Mouse (Mus musculus) E14TG2a.4 (cell line): Measurements from ENCODE around the gene Rps21.

Source experiments
- H3K27me3 ChIP-seq: 2 replicates; pipeline ENCODE4 v1.6.1; 2014; ENCODE audit warnings: low read length, control low read depth; ENCODE audit not compliant: insufficient read depth
- H3K36me3 ChIP-seq: 2 replicates; pipeline ENCODE4 v1.6.1; 2014; ENCODE audit warnings: low read length, control low read depth; ENCODE audit not compliant: insufficient read depth
- H3K4me1 ChIP-seq: replicated peaks from 2 replicates; pipeline ENCODE4 v1.6.1; 2014; ENCODE audit warnings: low read depth, low read length, control low read depth
- H3K4me3 ChIP-seq: replicated peaks from 2 replicates; pipeline ENCODE4 v1.5.1; 2014; ENCODE audit warnings: mild to moderate bottlenecking, low read length
- H3K9me3 ChIP-seq: 2 replicates; pipeline ENCODE4 v1.6.1; 2014; ENCODE audit warnings: low read length, control low read depth
- CTCF ChIP-seq: conservative IDR thresholded peaks from 2 replicates; pipeline ENCODE4 v1.5.1; 2014; ENCODE audit warnings: low read length
- NANOG ChIP-seq: IDR thresholded peaks from 2 replicates; pipeline ENCODE4 v1.6.1; 2014; ENCODE audit warnings: borderline replicate concordance, low read length, mixed read lengths
- POU5F1 ChIP-seq: IDR thresholded peaks from 2 replicates; pipeline ENCODE4 v1.6.1; 2014; ENCODE audit warnings: low read length, borderline replicate concordance

Gene Rps21

DNA sequence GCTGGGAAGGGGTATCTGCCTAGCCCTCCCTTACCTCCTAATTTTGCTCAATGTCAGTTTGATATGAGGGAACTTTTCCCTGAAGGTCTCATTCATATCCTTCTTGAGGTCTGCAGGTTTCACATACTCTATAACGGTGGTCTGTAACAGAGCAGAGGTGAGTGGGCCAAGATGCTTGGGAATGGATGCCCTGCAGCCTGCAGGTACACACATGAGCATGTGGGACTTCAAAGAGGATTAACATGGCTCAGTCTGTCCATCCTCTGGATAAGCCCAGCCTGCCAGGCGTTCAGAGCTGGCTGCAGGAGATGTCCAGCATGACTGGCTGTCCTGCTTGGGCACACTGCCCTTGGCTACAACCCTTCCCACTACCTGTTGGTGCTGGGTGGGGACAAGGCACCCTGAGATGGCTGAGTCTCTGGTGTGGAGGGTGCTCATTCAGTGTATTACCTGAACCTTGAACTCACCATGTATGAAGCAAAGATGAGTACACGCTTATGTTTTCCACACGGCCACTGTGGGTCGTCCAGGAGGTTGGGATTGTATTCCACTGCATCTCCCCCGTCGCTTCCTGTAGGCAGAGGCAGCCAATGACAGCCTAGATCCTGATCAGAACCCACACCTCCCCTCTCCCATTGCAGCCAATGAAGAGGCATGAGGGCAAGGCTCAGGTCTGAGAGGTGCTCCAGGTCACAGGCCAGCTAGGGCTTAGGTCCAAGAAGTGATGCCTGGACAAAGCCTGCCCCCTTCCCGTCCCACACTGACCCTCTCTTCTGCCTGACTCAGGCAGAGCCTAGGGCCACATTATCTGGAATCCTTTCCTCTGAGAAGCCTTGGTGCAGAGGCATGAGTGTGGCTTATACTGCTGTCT is 3.7 kb downstream of the Rps21 start:
- Histone ChIP-seq H3K4me1 (peaks cover 53% of the 10 kb centered on the region), H3K36me3 (peaks cover 78% of the 10 kb centered on the region), H3K27me3 (no peaks in the 10 kb centered on the region), H3K9me3 (no peaks in the 10 kb centered on the region), H3K4me3 (0 out of 2 replicates have a peak overlapping the region, but pooled peaks have one; percentile 97)
- no peak for TF ChIP-seq POU5F1
- TF ChIP-seq CTCF, result no peak
- no peak for TF ChIP-seq NANOG

DNA sequence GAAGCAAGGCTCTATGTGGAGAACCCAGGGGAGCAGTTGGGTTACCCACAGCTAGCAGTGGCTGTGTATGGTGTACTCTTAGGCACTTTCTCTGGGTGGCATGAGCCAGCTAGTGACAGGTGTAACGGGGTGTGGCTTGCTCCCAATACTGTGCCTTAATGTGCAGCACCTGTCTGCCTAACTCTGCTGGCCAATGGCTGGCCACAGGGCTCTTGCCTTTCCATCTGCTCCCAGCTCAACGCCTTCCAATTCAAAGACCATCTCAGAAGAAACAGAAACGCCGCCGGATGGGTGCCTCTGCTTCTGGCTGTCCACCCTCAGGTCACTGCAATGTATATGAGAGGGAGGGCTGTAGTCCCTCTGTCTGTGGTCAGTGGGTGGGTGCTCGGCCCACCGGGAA is 4.7 kb downstream of the Rps21 start:
- TF ChIP-seq CTCF (no peak), POU5F1 (no peak), NANOG (no peak)
- Histone ChIP-seq H3K9me3 (no peaks in the 10 kb centered on the region), H3K27me3 (no peaks in the 10 kb centered on the region), H3K36me3 (peaks cover 88% of the 10 kb centered on the region), H3K4me1 (peaks cover 53% of the 10 kb centered on the region), H3K4me3 (no peak overlapping the region)

DNA sequence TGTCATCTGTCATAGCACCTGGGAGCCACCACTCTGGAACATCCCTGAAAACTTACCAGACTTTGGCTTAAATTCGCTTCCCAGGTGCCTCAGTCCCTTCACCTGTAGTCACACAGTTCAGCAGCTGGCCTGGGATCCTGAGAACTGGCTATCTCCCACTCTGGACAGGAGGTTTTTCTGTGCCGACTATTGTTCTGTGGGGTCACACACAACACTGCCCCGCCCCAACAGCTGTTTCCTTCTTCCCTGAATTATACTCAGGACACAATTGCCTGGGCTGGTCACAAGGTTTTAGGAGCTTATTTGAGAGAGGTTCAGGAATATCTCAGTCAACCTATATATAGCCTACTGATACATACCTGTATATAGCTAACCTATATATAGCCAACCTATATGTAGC is 5.3 kb downstream of the Rps21 start:
- no peaks in the 10 kb centered on the region for H3K9me3 ChIP-seq
- TF ChIP-seq POU5F1, result no peak
- no peak for TF ChIP-seq CTCF
- no peak for TF ChIP-seq NANOG
- peaks cover 92% of the 10 kb centered on the region for H3K36me3 ChIP-seq
- H3K4me1 ChIP-seq, result peaks cover 53% of the 10 kb centered on the region
- no peaks in the 10 kb centered on the region for H3K27me3 ChIP-seq
- H3K4me3 ChIP-seq, result no peak overlapping the region

DNA sequence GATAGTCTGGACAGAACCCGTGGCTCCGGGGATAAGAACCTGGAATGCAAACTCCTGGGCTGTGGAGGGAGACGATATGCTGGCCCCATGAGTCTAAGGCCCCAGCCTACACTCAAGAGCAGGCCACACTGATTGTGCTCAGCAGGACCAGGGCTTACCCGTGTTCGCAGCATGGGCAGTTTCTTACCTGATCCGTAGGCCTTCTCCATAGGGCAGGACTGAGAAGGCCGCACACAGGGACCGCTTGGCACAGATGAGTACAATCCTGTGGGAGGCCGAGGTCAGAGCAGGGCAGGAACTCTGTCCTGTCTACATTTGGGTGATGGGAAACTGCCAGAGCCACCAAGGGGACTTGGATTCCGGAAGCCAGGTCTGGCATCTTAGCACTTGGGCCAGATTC is 5.7 kb downstream of the Rps21 start:
- no peaks in the 10 kb centered on the region for H3K27me3 ChIP-seq
- H3K36me3 ChIP-seq, result peaks cover 92% of the 10 kb centered on the region
- H3K4me3 ChIP-seq, result no peak overlapping the region
- H3K4me1 ChIP-seq, result peaks cover 53% of the 10 kb centered on the region
- no peak for TF ChIP-seq NANOG
- no peak for TF ChIP-seq CTCF
- no peak for TF ChIP-seq POU5F1
- no peaks in the 10 kb centered on the region for H3K9me3 ChIP-seq

DNA sequence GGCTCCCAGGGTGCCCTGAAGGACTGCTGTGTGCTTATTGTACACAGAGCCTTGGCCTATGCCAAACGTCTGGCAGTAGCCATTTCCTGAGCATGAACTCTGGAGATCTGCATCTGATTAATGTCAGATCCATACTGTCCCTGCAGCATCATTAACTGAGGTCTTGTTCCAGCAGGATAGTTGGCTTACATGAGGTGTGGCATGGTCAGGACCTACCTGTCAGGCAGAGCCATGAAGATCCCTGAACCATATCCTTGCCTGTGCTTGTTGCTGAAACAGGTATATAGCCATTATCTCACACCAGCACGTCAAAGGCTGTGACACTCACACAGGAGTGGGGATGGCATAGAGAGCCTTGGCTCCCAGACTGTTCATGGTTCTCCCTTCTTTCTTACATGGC is 10.8 kb downstream of the Rps21 start:
- Histone ChIP-seq H3K4me3 (no peak overlapping the region), H3K36me3 (peaks cover 81% of the 10 kb centered on the region), H3K4me1 (peaks cover 29% of the 10 kb centered on the region), H3K27me3 (peaks cover 11% of the 10 kb centered on the region), H3K9me3 (no peaks in the 10 kb centered on the region)
- TF ChIP-seq POU5F1 (no peak), CTCF (no peak), NANOG (no peak)

DNA sequence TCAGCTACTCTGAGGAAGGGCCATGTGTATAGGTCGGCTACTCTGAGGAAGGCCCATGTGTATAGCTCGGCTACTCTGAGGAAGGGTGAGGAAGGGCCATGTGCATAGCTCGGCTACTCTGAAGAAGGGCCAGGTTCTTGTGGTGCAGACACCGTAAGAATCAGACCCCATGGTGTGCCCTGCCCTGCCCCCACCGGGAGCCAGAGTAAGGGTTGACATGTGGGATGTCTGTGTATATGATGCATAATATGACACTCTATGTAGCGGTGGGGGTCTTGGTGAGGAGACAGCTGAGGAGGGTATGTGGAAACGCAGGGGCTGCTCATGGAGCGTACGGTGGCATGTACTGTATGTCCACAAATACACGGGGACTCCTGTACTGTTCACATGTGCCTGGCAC is 12.2 kb downstream of the Rps21 start:
- H3K4me3 ChIP-seq, result no peak overlapping the region
- H3K27me3 ChIP-seq, result peaks cover 17% of the 10 kb centered on the region
- peaks cover 31% of the 10 kb centered on the region for H3K4me1 ChIP-seq
- H3K9me3 ChIP-seq, result no peaks in the 10 kb centered on the region
- H3K36me3 ChIP-seq, result peaks cover 67% of the 10 kb centered on the region
- TF ChIP-seq CTCF (no peak), POU5F1 (no peak), NANOG (no peak)

DNA sequence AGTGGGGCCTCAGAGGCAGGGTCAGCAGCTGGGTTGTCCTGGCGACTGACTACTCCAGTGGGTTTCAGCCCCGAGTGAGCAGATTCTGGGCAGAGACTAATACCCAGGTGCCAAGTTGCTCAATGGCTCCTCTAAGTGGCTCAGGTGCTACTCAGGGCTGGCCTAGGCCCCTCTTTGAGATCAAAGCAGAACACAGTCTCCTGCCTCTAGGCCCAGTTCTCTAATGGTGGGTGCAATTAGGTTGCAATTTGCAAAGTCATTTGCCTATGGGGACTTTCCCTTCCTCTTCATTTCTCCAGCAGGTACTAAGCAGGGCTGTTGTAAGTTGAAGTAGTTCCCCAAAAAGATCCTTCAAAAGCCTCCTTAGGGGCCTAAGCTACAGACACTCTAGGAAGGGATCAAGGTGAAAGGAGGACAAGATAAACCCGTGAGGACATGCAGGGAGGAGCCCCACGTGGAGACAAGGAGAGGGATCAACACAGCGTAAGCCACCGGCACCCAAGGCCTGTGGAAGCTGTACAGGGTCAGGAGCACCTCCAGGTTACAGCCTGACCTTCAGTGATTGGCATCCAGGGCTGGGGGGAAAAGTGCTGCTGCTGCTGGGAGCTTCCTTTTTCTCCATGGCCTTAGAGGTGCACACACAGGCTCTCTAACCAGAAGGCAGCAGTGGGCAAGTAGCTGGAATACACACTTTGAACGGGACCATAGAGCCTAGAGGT is 13.5 kb downstream of the Rps21 start:
- no peak overlapping the region for H3K4me3 ChIP-seq
- H3K27me3 ChIP-seq, result peaks cover 24% of the 10 kb centered on the region
- H3K4me1 ChIP-seq, result peaks cover 31% of the 10 kb centered on the region
- H3K9me3 ChIP-seq, result no peaks in the 10 kb centered on the region
- H3K36me3 ChIP-seq, result peaks cover 61% of the 10 kb centered on the region
- TF ChIP-seq NANOG, result no peak
- no peak for TF ChIP-seq POU5F1
- no peak for TF ChIP-seq CTCF

DNA sequence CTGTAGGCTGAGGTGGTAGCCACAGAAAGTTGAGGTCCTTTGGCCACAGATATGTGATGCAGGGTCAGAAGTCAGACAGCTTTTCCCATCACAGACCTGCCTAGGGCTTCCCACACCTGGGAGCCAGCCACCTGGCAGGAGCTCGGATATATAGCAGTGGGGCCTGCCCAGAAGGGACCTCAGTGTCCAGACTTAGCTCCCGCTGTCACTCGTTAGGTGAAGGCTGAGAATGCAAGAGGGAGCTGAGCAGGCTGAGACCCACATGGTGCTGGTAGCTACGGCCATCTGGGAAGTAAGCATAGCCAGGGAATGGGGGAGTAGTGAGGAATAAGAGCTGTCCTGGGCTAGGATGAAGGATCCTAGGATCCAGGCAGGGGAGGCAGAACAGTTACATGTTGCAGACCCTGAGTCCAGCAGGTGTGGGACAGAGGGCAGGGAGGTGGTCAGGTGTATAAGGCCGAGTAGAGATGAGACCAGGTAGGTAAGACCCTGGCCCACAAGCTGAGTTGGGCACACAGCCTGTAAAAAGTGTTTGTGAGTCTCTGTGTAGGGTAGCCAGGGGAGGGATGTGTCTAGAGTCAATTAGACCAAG is 14.7 kb downstream of the Rps21 start:
- TF ChIP-seq NANOG, result no peak
- no peak for TF ChIP-seq POU5F1
- TF ChIP-seq CTCF, result no peak
- Histone ChIP-seq H3K27me3 (peaks cover 24% of the 10 kb centered on the region), H3K4me3 (peak overlapping the region; percentile 86), H3K36me3 (peaks cover 49% of the 10 kb centered on the region), H3K4me1 (peaks cover 41% of the 10 kb centered on the region), H3K9me3 (no peaks in the 10 kb centered on the region)
